Mouse (Mus musculus): Measurements from ENCODE around the gene Ralgapb. TPM values are rescaled to one million over a fixed set of nuclear protein-coding genes. Genes with fewer than 3 reads are reported as not detected.

The Ralgapb gene
- 19.5 and 20.3 TPM in 2 replicates for polyA plus RNA-seq (2014; fragmentation: Nextera tagmentation; extraction: Ambion mirVana)

GRCm38 (mm10) chr2:158409595-158410021, at the start of gene Ralgapb:
TSS of gene Ralgapb (plus strand) at chr2:158409848.
- Histone ChIP-seq H3K9ac (ENCODE audit: low read length) (peak within 1 kb of the TSS; percentile 76), H3K9me3 (ENCODE audit: control insufficient read depth, low read length) (no peaks in the 10 kb centered on the region), H3K27me3 (replicated peaks; ENCODE audit: control insufficient read depth, insufficient read depth, low read length) (no peaks in the 10 kb centered on the region), H3K4me1 (replicated peaks; ENCODE audit: control insufficient read depth, insufficient read depth, low read length) (peaks cover 10% of the 10 kb centered on the region), H3K27ac (ENCODE audit: low read depth) (peak within 1 kb of the TSS; percentile 57), H3K4me3 (ENCODE audit: low read depth, low read length) (peak within 1 kb of the TSS; percentile 67), H3K36me3 (ENCODE audit: control insufficient read depth, insufficient read depth, low read length) (no peaks in the 10 kb centered on the region), H3K4me2 (ENCODE audit: low read length) (peak within 1 kb of the TSS; percentile 93)
- WGBS, result under 1% methylated on average over 44 of the region's 46 CpGs
- ATAC-seq (replicated peaks; ENCODE audit: low FRiP score, low TSS enrichment, low read depth) (peak; percentile 86), DNase-seq (ENCODE audit: low spot score) (peak; percentile 96)

- Histone ChIP-seq H3K9me3 (ENCODE audit: control insufficient read depth, low read length) (no peaks in the 10 kb centered on the region), H3K4me1 (replicated peaks; ENCODE audit: control insufficient read depth, insufficient read depth, low read length) (peaks cover 15% of the 10 kb centered on the region), H3K27ac (ENCODE audit: low read depth) (peak overlapping the region; percentile 77), H3K4me2 (ENCODE audit: low read length) (peak overlapping the region; percentile 57), H3K4me3 (ENCODE audit: low read depth, low read length) (peak overlapping the region; percentile 69), H3K9ac (ENCODE audit: low read length) (peak overlapping the region; percentile 85), H3K27me3 (replicated peaks; ENCODE audit: control insufficient read depth, insufficient read depth, low read length) (no peaks in the 10 kb centered on the region), H3K36me3 (ENCODE audit: control insufficient read depth, insufficient read depth, low read length) (peaks cover 42% of the 10 kb centered on the region)
- DNase-seq (ENCODE audit: low spot score) (peak; percentile 97), ATAC-seq (replicated peaks; ENCODE audit: low FRiP score, low TSS enrichment, low read depth) (peak; percentile 84)
- WGBS, result under 1% methylated on average over 41 of the region's 41 CpGs
Measured at GRCm38 (mm10) chr2:158360873-158361677, 48.6 kb upstream of the Ralgapb start.

- H3K9ac ChIP-seq (ENCODE audit: low read length), result peak overlapping the region; percentile 16; the same call in 1 of the 2 replicates
- H3K4me1 ChIP-seq (replicated peaks; ENCODE audit: control insufficient read depth, insufficient read depth, low read length), result peaks cover 15% of the 10 kb centered on the region
- 39% methylated on average over 8 of the region's 8 CpGs for WGBS
- H3K36me3 ChIP-seq (ENCODE audit: control insufficient read depth, insufficient read depth, low read length), result peaks cover 35% of the 10 kb centered on the region
- H3K4me2 ChIP-seq (ENCODE audit: low read length), result peak overlapping the region; percentile 38
- no peak for DNase-seq (ENCODE audit: low spot score)
- no peaks in the 10 kb centered on the region for H3K27me3 ChIP-seq (replicated peaks; ENCODE audit: control insufficient read depth, insufficient read depth, low read length)
- peak; percentile 26; the same call in 1 of the 2 replicates for ATAC-seq (replicated peaks; ENCODE audit: low FRiP score, low TSS enrichment, low read depth)
- H3K4me3 ChIP-seq (ENCODE audit: low read depth, low read length), result peak overlapping the region; percentile 69
- H3K27ac ChIP-seq (ENCODE audit: low read depth), result peak overlapping the region; percentile 77; the same call in 1 of the 2 replicates
- no peaks in the 10 kb centered on the region for H3K9me3 ChIP-seq (ENCODE audit: control insufficient read depth, low read length)
Measured at GRCm38 (mm10) chr2:158361678-158362320, 47.8 kb upstream of the Ralgapb start.

GRCm38 (mm10) chr2:158364175-158364574, 45.5 kb upstream of the Ralgapb start:
- H3K9me3 ChIP-seq (ENCODE audit: control insufficient read depth, low read length), result no peaks in the 10 kb centered on the region
- H3K27me3 ChIP-seq (replicated peaks; ENCODE audit: control insufficient read depth, insufficient read depth, low read length), result no peaks in the 10 kb centered on the region
- no peak for ATAC-seq (replicated peaks; ENCODE audit: low FRiP score, low TSS enrichment, low read depth)
- no peak overlapping the region for H3K27ac ChIP-seq (ENCODE audit: low read depth)
- H3K4me2 ChIP-seq (ENCODE audit: low read length), result no peak overlapping the region
- H3K4me1 ChIP-seq (replicated peaks; ENCODE audit: control insufficient read depth, insufficient read depth, low read length), result peaks cover 11% of the 10 kb centered on the region
- 72% methylated on average over 4 of the region's 4 CpGs for WGBS
- DNase-seq (ENCODE audit: low spot score), result no peak
- no peak overlapping the region for H3K9ac ChIP-seq (ENCODE audit: low read length)
- H3K4me3 ChIP-seq (ENCODE audit: low read depth, low read length), result no peak overlapping the region
- peaks cover 11% of the 10 kb centered on the region for H3K36me3 ChIP-seq (ENCODE audit: control insufficient read depth, insufficient read depth, low read length)

GRCm38 (mm10) chr2:158365099-158365850, 44.4 kb upstream of the Ralgapb start:
- H3K4me2 ChIP-seq (ENCODE audit: low read length), result no peak overlapping the region
- H3K36me3 ChIP-seq (ENCODE audit: control insufficient read depth, insufficient read depth, low read length), result no peaks in the 10 kb centered on the region
- no peak overlapping the region for H3K27ac ChIP-seq (ENCODE audit: low read depth)
- 78% methylated on average over 12 of the region's 12 CpGs for WGBS
- no peak for ATAC-seq (replicated peaks; ENCODE audit: low FRiP score, low TSS enrichment, low read depth)
- H3K9ac ChIP-seq (ENCODE audit: low read length), result no peak overlapping the region
- no peaks in the 10 kb centered on the region for H3K27me3 ChIP-seq (replicated peaks; ENCODE audit: control insufficient read depth, insufficient read depth, low read length)
- H3K4me1 ChIP-seq (replicated peaks; ENCODE audit: control insufficient read depth, insufficient read depth, low read length), result peaks cover 2% of the 10 kb centered on the region; the same call in 1 of the 2 replicates
- H3K9me3 ChIP-seq (ENCODE audit: control insufficient read depth, low read length), result no peaks in the 10 kb centered on the region
- DNase-seq (ENCODE audit: low spot score), result no peak
- no peak overlapping the region for H3K4me3 ChIP-seq (ENCODE audit: low read depth, low read length)

GRCm38 (mm10) chr2:158367654-158368053, 42.0 kb upstream of the Ralgapb start:
- H3K36me3 ChIP-seq (ENCODE audit: control insufficient read depth, insufficient read depth, low read length), result no peaks in the 10 kb centered on the region
- no peak overlapping the region for H3K4me3 ChIP-seq (ENCODE audit: low read depth, low read length)
- DNase-seq (ENCODE audit: low spot score) (no peak), ATAC-seq (replicated peaks; ENCODE audit: low FRiP score, low TSS enrichment, low read depth) (no peak)
- H3K27me3 ChIP-seq (replicated peaks; ENCODE audit: control insufficient read depth, insufficient read depth, low read length), result no peaks in the 10 kb centered on the region
- 92% methylated on average over 5 of the region's 5 CpGs for WGBS
- H3K4me2 ChIP-seq (ENCODE audit: low read length), result no peak overlapping the region
- H3K4me1 ChIP-seq (replicated peaks; ENCODE audit: control insufficient read depth, insufficient read depth, low read length), result no peaks in the 10 kb centered on the region
- no peak overlapping the region for H3K27ac ChIP-seq (ENCODE audit: low read depth)
- H3K9ac ChIP-seq (ENCODE audit: low read length), result no peak overlapping the region
- no peaks in the 10 kb centered on the region for H3K9me3 ChIP-seq (ENCODE audit: control insufficient read depth, low read length)

GRCm38 (mm10) chr2:158368313-158368712, 41.3 kb upstream of the Ralgapb start:
- Histone ChIP-seq H3K4me1 (replicated peaks; ENCODE audit: control insufficient read depth, insufficient read depth, low read length) (no peaks in the 10 kb centered on the region), H3K27me3 (replicated peaks; ENCODE audit: control insufficient read depth, insufficient read depth, low read length) (no peaks in the 10 kb centered on the region), H3K9me3 (ENCODE audit: control insufficient read depth, low read length) (no peaks in the 10 kb centered on the region), H3K4me2 (ENCODE audit: low read length) (no peak overlapping the region), H3K36me3 (ENCODE audit: control insufficient read depth, insufficient read depth, low read length) (no peaks in the 10 kb centered on the region), H3K9ac (ENCODE audit: low read length) (no peak overlapping the region), H3K27ac (ENCODE audit: low read depth) (no peak overlapping the region), H3K4me3 (ENCODE audit: low read depth, low read length) (no peak overlapping the region)
- ATAC-seq (replicated peaks; ENCODE audit: low FRiP score, low TSS enrichment, low read depth), result no peak
- WGBS, result 90% methylated on average over 8 of the region's 8 CpGs
- no peak for DNase-seq (ENCODE audit: low spot score)

GRCm38 (mm10) chr2:158369474-158370172, 40.0 kb upstream of the Ralgapb start:
- H3K27me3 ChIP-seq (replicated peaks; ENCODE audit: control insufficient read depth, insufficient read depth, low read length), result 0 out of 2 replicates have a peak, but pooled peaks cover under 1% of the 10 kb centered on the region
- no peaks in the 10 kb centered on the region for H3K9me3 ChIP-seq (ENCODE audit: control insufficient read depth, low read length)
- H3K27ac ChIP-seq (ENCODE audit: low read depth), result no peak overlapping the region
- no peak for DNase-seq (ENCODE audit: low spot score)
- no peak overlapping the region for H3K4me3 ChIP-seq (ENCODE audit: low read depth, low read length)
- H3K4me1 ChIP-seq (replicated peaks; ENCODE audit: control insufficient read depth, insufficient read depth, low read length), result no peaks in the 10 kb centered on the region
- WGBS, result 77% methylated on average over 3 of the region's 3 CpGs
- H3K36me3 ChIP-seq (ENCODE audit: control insufficient read depth, insufficient read depth, low read length), result no peaks in the 10 kb centered on the region
- no peak overlapping the region for H3K9ac ChIP-seq (ENCODE audit: low read length)
- H3K4me2 ChIP-seq (ENCODE audit: low read length), result no peak overlapping the region
- ATAC-seq (replicated peaks; ENCODE audit: low FRiP score, low TSS enrichment, low read depth), result no peak

Measured in intestine, embryonic 14.5 days (tissue).